Mouse (Mus musculus) limb, embryonic 15.5 days (tissue): Measurements from ENCODE around the gene Epb41. TPM values are rescaled to one million over a fixed set of nuclear protein-coding genes. Genes with fewer than 3 reads are reported as not detected.
A peak's percentile ranks its signal among the peaks of the same experiment; 100 is the strongest.

Source experiments
- ATAC-seq: fragments of 200-750 bp; cut with Nextera tagmentation; 2 replicates; pipeline ENCODE4 v1.8.0; 2017; ENCODE audit warnings: low read depth, moderate TSS enrichment; ENCODE audit not compliant: insufficient number of reproducible peaks, low FRiP score, low TSS enrichment
- H3K27ac ChIP-seq: fragments of 300-500 bp; sonication (generic); 2 replicates; pipeline ENCODE4 v1.5.1; 2015; ENCODE audit warnings: moderate library complexity, mild to moderate bottlenecking, inconsistent platforms
- H3K27me3 ChIP-seq: fragments of 300-500 bp; sonication (generic); 2 replicates; pipeline ENCODE4 v1.6.1; 2015; ENCODE audit warnings: inconsistent platforms
- H3K36me3 ChIP-seq: fragments of 300-500 bp; sonication (generic); 2 replicates; pipeline ENCODE4 v1.6.1; 2015; ENCODE audit warnings: inconsistent platforms
- H3K4me1 ChIP-seq: fragments of 300-500 bp; sonication (generic); 2 replicates; pipeline ENCODE4 v1.6.1; 2015; ENCODE audit warnings: inconsistent platforms
- H3K4me2 ChIP-seq: fragments of 300-500 bp; sonication (generic); 2 replicates; pipeline ENCODE4 v1.6.1; 2015; ENCODE audit warnings: mild to moderate bottlenecking, inconsistent platforms
- H3K4me3 ChIP-seq: fragments of 300-500 bp; sonication (generic); 2 replicates; pipeline ENCODE4 v1.5.1; 2015; ENCODE audit warnings: mild to moderate bottlenecking, inconsistent platforms
- H3K9ac ChIP-seq: fragments of 300-500 bp; sonication (generic); 2 replicates; pipeline ENCODE4 v1.6.1; 2015; ENCODE audit warnings: inconsistent platforms
- H3K9me3 ChIP-seq: fragments of 300-500 bp; sonication (generic); 2 replicates; pipeline ENCODE4 v1.6.1; 2016; ENCODE audit warnings: inconsistent platforms
- WGBS: fragments of 180-500 bp; shearing (Covaris S2); methylation state at CpG from one replicate; pipeline ENCODE4 v1.1.7; 2015; 5-methylcytosine and 5-hydroxymethylcytosine counted together
- polyA plus RNA-seq: library from polyadenylated mRNA; unstranded; fragments of >200 nt; fragmentation: Nextera tagmentation; extraction: Ambion mirVana; gene quantifications from 2 replicates; pipeline ENCODE4 v1.2.1, GENCODE M21; 2015

The Epb41 gene
- polyA plus RNA-seq, 1 experiment from 2014 or later: 59.8 TPM

- Histone ChIP-seq H3K4me3 (no peak overlapping the region), H3K27ac (no peak overlapping the region), H3K36me3 (no peaks in the 10 kb centered on the region), H3K9me3 (no peaks in the 10 kb centered on the region), H3K27me3 (no peaks in the 10 kb centered on the region), H3K4me1 (no peaks in the 10 kb centered on the region), H3K9ac (no peak overlapping the region), H3K4me2 (no peak overlapping the region)
- no peak for ATAC-seq
These were observed 17.8 kb downstream of the Epb41 start for GRCm38 (mm10) chr4:132057311-132057710.

- H3K27ac ChIP-seq: no peak overlapping the region
- H3K36me3 ChIP-seq: no peaks in the 10 kb centered on the region
- no peaks in the 10 kb centered on the region for H3K27me3 ChIP-seq
- ATAC-seq: no peak
- H3K9me3 ChIP-seq: no peaks in the 10 kb centered on the region
- no peak overlapping the region for H3K9ac ChIP-seq
- no peak overlapping the region for H3K4me2 ChIP-seq
- no peak overlapping the region for H3K4me3 ChIP-seq
- 72% methylated on average over 10 of the region's 10 CpGs for WGBS
- peaks cover 10% of the 10 kb centered on the region; the same call in 1 of the 2 replicates for H3K4me1 ChIP-seq
These were observed 23.5 kb downstream of the Epb41 start for GRCm38 (mm10) chr4:132051321-132052275.

- no peak for ATAC-seq
- Histone ChIP-seq H3K9ac (no peak overlapping the region), H3K4me1 (peaks cover 10% of the 10 kb centered on the region; the same call in 1 of the 2 replicates), H3K4me3 (peak overlapping the region; percentile 90), H3K27ac (no peak overlapping the region), H3K27me3 (no peaks in the 10 kb centered on the region), H3K36me3 (no peaks in the 10 kb centered on the region), H3K9me3 (no peaks in the 10 kb centered on the region), H3K4me2 (peak overlapping the region; percentile 93)
- 12% methylated on average over 14 of the region's 15 CpGs for WGBS
These were observed 25.4 kb downstream of the Epb41 start for GRCm38 (mm10) chr4:132049549-132050200.

GRCm38 (mm10) chr4:132048995-132049404 is 26.1 kb downstream of the Epb41 start:
- Histone ChIP-seq H3K4me1 (peaks cover 10% of the 10 kb centered on the region; the same call in 1 of the 2 replicates), H3K27ac (peak overlapping the region; percentile 92), H3K9ac (peak overlapping the region; percentile 92), H3K4me3 (peak overlapping the region; percentile 90), H3K36me3 (no peaks in the 10 kb centered on the region), H3K9me3 (no peaks in the 10 kb centered on the region), H3K4me2 (peak overlapping the region; percentile 93), H3K27me3 (no peaks in the 10 kb centered on the region)
- 3% methylated on average over 27 of the region's 46 CpGs for WGBS
- ATAC-seq: peak; percentile 99

DNA sequence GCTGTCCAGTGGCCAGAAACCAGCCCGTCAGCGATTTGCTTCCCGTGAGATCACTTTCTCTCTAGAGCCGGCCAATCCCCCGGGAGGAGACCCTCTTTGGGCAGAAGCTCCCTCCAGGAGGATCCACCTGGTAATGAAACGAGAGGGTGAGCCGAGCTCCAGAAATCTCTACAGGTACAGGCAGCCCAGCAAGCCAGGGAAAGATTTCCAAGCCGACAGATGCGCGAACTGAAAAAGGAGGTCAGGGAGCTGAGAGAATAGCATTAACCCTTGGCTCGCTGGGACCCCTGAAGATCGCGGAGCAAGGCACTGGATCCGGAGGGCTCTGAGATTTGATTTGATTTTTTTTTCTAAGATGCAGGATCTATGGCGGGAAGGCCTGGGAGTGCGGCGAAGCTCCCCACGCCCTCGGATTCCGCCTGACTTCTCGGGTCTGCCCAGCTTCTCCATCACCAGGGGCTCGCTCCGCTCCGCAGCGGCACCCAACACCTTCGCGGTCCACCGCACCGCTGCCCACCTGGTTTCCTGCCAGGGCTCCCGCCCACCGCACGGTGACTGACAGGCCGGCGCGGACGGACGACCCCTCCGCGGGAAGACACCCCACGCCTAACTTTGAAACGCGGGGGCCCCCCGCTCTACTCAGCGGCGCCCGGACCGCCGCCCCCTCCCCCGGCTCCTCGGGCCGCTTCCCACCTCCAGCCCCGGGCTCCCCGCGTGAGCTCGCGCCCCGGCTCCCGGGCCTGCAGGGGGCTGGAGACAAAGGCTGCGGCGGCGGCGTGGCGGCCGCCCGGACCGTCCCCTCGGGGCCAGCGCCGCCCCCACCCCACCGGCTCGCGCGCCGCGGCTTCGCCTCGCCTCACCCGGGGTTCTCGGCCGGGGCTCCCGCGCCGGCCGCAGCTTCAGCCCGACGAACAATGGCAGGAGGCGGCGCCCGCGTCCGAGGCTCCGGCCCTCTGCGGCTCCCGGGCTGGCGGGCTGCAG is 26.8 kb downstream of the Epb41 start:
- under 1% methylated on average over 90 of the region's 95 CpGs for WGBS
- H3K4me2 ChIP-seq: peak overlapping the region; percentile 93
- H3K4me3 ChIP-seq: peak overlapping the region; percentile 90
- no peaks in the 10 kb centered on the region for H3K9me3 ChIP-seq
- H3K27me3 ChIP-seq: no peaks in the 10 kb centered on the region
- H3K27ac ChIP-seq: peak overlapping the region; percentile 92
- peak overlapping the region; percentile 92 for H3K9ac ChIP-seq
- ATAC-seq: peak; percentile 12
- no peaks in the 10 kb centered on the region for H3K36me3 ChIP-seq
- H3K4me1 ChIP-seq: peaks cover 10% of the 10 kb centered on the region; the same call in 1 of the 2 replicates

DNA sequence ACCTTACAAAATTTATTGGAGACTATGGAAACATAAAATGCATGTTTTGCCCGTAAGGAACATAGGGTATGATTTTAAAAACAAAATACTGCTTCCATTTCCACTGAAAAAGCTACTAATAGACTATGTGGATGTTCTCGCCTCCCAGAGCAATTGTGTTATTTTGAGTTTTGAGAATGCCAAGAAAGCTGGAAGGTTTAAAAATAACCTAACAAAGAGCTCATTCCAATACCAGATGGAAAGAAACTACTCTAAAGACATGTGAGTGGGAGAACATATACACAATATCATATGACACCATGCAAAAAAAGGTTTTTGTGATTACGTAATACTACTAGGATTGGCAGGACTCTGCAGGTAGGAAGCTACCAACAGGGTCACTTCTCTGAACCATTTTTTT is 31.4 kb downstream of the Epb41 start:
- no peak overlapping the region for H3K9ac ChIP-seq
- no peak overlapping the region for H3K4me3 ChIP-seq
- no peaks in the 10 kb centered on the region for H3K27me3 ChIP-seq
- ATAC-seq: no peak
- 73% methylated on average over 3 of the region's 3 CpGs for WGBS
- no peaks in the 10 kb centered on the region for H3K36me3 ChIP-seq
- no peaks in the 10 kb centered on the region for H3K9me3 ChIP-seq
- no peak overlapping the region for H3K4me2 ChIP-seq
- H3K4me1 ChIP-seq: peaks cover 4% of the 10 kb centered on the region; the same call in 1 of the 2 replicates
- no peak overlapping the region for H3K27ac ChIP-seq

- H3K4me1 ChIP-seq: no peaks in the 10 kb centered on the region
These were observed 33.4 kb downstream of the Epb41 start for GRCm38 (mm10) chr4:132041471-132042332.

DNA sequence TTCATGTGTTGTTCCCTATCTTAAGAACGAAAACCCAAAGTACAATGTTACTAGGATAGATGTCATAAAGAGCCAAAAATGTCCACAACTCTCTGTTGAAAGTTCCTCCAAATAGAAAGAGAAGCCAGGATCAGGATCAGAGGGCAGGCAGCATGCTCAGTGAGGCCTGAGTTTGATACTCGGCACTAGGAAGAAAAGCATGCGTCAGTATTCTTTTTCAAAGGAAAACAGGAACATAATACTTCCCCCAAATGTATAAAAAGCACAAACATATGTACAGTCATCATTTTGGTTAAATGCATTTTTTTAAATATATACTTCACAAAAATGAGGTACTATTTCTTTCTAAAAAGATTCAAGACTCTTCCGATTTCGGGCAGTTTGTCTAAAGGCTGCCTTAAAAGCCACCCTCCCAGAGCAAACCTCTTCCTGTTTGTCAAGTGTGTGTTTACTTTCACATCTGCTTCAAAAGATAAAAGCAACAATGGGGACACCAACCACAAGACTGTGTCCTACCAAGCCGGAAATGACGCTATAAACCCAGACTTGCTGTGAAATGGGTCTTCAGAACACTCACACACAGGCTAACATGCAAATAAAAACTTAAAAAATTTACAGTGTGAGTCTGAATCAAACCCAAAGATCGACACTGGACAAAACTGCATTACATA is 35.0 kb downstream of the Epb41 start:
- Histone ChIP-seq H3K4me1 (no peaks in the 10 kb centered on the region), H3K27me3 (no peaks in the 10 kb centered on the region), H3K9ac (no peak overlapping the region), H3K9me3 (no peaks in the 10 kb centered on the region), H3K4me3 (no peak overlapping the region), H3K36me3 (no peaks in the 10 kb centered on the region), H3K27ac (no peak overlapping the region), H3K4me2 (no peak overlapping the region)
- WGBS: 74% methylated on average over 8 of the region's 8 CpGs
- no peak for ATAC-seq

More at GRCm38 (mm10) chr4:132041471-132042332, 33.4 kb downstream of the Epb41 start:
- no peak overlapping the region for H3K4me2 ChIP-seq
- no peaks in the 10 kb centered on the region for H3K9me3 ChIP-seq
- no peak overlapping the region for H3K4me3 ChIP-seq
- H3K27ac ChIP-seq: no peak overlapping the region
- ATAC-seq: no peak
- H3K27me3 ChIP-seq: no peaks in the 10 kb centered on the region
- no peaks in the 10 kb centered on the region for H3K36me3 ChIP-seq
- H3K9ac ChIP-seq: no peak overlapping the region
- 76% methylated on average over 6 of the region's 6 CpGs for WGBS

DNA sequence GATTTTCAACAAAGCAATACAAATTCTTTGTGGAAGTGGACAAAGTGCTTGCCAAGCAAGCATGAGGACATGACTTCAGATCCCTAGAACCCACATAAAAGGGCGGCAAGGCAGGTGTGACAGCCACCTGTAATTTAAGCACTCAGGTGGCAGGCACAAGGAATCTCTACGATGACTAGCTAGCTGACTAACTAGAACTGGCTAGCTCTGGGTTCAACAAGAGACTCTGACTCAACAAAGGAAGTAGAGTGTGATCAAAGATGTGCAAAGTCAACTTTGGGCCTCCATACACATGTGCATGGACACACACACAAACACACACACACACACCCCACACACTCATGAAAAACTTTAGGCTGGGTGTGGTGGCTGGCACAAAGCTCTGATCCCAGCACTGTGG is 35.6 kb downstream of the Epb41 start:
- no peak overlapping the region for H3K4me2 ChIP-seq
- no peak for ATAC-seq
- H3K36me3 ChIP-seq: no peaks in the 10 kb centered on the region
- H3K4me3 ChIP-seq: no peak overlapping the region
- H3K27me3 ChIP-seq: no peaks in the 10 kb centered on the region
- H3K4me1 ChIP-seq: no peaks in the 10 kb centered on the region
- no peak overlapping the region for H3K9ac ChIP-seq
- H3K27ac ChIP-seq: no peak overlapping the region
- no peaks in the 10 kb centered on the region for H3K9me3 ChIP-seq
- 81% methylated on average over 2 of the region's 2 CpGs for WGBS

DNA sequence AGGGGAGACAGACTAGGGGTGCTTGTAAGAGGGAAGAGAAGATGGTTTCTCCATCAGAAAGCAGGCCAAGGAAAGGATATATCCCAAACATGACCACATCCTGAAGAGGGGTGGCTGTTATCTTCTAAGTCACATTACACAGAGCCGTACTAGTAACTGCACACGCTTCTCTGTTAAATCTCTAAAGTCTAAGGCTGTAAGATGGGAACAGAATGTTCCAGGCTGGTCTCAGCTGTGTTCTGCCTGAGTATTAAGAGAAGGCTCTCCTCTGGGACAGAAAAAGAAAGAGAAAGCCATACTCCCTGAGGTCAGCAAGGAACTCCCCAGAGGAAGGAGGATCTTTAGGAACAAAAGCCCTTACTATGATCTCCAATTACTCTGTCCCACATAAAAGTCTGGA is 36.3 kb downstream of the Epb41 start:
- Histone ChIP-seq H3K4me1 (no peaks in the 10 kb centered on the region), H3K9ac (no peak overlapping the region), H3K9me3 (no peaks in the 10 kb centered on the region), H3K27me3 (no peaks in the 10 kb centered on the region), H3K4me3 (no peak overlapping the region), H3K36me3 (no peaks in the 10 kb centered on the region), H3K4me2 (no peak overlapping the region), H3K27ac (no peak overlapping the region)
- 80% methylated on average over 2 of the region's 2 CpGs for WGBS
- ATAC-seq: no peak
